Mouse (Mus musculus) neural tube, embryonic 15.5 days (tissue): ENCODE data around the gene Ddx24. TPM values are rescaled to one million over a fixed set of nuclear protein-coding genes. Genes with fewer than 3 reads are reported as not detected.

Source experiments
- ATAC-seq: fragments of 200-750 bp; cut with Nextera tagmentation; 2 replicates; pipeline ENCODE4 v1.8.0; 2017; ENCODE audit warnings: mild to moderate bottlenecking, moderate TSS enrichment, moderate library complexity; ENCODE audit not compliant: low FRiP score
- H3K27ac ChIP-seq: fragments of 300-500 bp; sonication (generic); replicated peaks from 2 replicates; pipeline ENCODE4 v1.5.1; 2015; ENCODE audit warnings: mild to moderate bottlenecking, inconsistent platforms
- H3K27me3 ChIP-seq: fragments of 300-500 bp; sonication (generic); replicated peaks from 2 replicates; pipeline ENCODE4 v1.6.1; 2015; ENCODE audit warnings: inconsistent platforms
- H3K36me3 ChIP-seq: fragments of 300-500 bp; sonication (generic); 2 replicates; pipeline ENCODE4 v1.6.1; 2015; ENCODE audit warnings: inconsistent platforms
- H3K4me1 ChIP-seq: fragments of 300-500 bp; sonication (generic); 2 replicates; pipeline ENCODE4 v1.6.1; 2015; ENCODE audit warnings: inconsistent platforms
- H3K4me2 ChIP-seq: fragments of 300-500 bp; sonication (generic); 2 replicates; pipeline ENCODE4 v1.6.1; 2015; ENCODE audit warnings: inconsistent platforms, mild to moderate bottlenecking, moderate library complexity
- H3K4me3 ChIP-seq: fragments of 300-500 bp; sonication (generic); replicated peaks from 2 replicates; pipeline ENCODE4 v1.5.1; 2015; ENCODE audit warnings: mild to moderate bottlenecking, inconsistent platforms
- H3K9ac ChIP-seq: fragments of 300-500 bp; sonication (generic); replicated peaks from 2 replicates; pipeline ENCODE4 v1.6.1; 2015; ENCODE audit warnings: mild to moderate bottlenecking, inconsistent platforms
- H3K9me3 ChIP-seq: fragments of 300-500 bp; sonication (generic); replicated peaks from 2 replicates; pipeline ENCODE4 v1.6.1; 2016; ENCODE audit warnings: inconsistent platforms
- WGBS: fragments of 180-500 bp; shearing (Covaris S2); methylation state at CpG from one replicate; pipeline ENCODE4 v1.1.7; 2015; ENCODE audit warnings: mixed read lengths; 5-methylcytosine and 5-hydroxymethylcytosine counted together
- polyA plus RNA-seq: library from polyadenylated mRNA; unstranded; fragments of >200 nt; fragmentation: Nextera tagmentation; extraction: Ambion mirVana; gene quantifications from 2 replicates; pipeline ENCODE4 v1.2.1, GENCODE M21; 2015

Gene Ddx24
- polyA plus RNA-seq, 1 experiment from 2014 or later, result 181 TPM

GRCm38 (mm10) chr12:103362336-103362735 lies 63.3 kb downstream of the Ddx24 start:
- ATAC-seq, result no peak
- Histone ChIP-seq H3K4me3 (no peak overlapping the region), H3K27ac (no peak overlapping the region), H3K36me3 (no peaks in the 10 kb centered on the region), H3K27me3 (no peaks in the 10 kb centered on the region), H3K9me3 (no peaks in the 10 kb centered on the region), H3K4me1 (no peaks in the 10 kb centered on the region), H3K9ac (no peak overlapping the region), H3K4me2 (no peak overlapping the region)
- 91% methylated on average over 3 of the region's 3 CpGs for WGBS

GRCm38 (mm10) chr12:103361539-103362307 lies 63.9 kb downstream of the Ddx24 start:
- Histone ChIP-seq H3K9me3 (no peaks in the 10 kb centered on the region), H3K27me3 (no peaks in the 10 kb centered on the region), H3K27ac (no peak overlapping the region), H3K4me1 (no peaks in the 10 kb centered on the region), H3K4me3 (no peak overlapping the region), H3K9ac (no peak overlapping the region), H3K36me3 (no peaks in the 10 kb centered on the region), H3K4me2 (no peak overlapping the region)
- no peak for ATAC-seq
- 88% methylated on average over 17 of the region's 17 CpGs for WGBS

GRCm38 (mm10) chr12:103360812-103361211 lies 64.8 kb downstream of the Ddx24 start:
- Histone ChIP-seq H3K27me3 (no peaks in the 10 kb centered on the region), H3K9me3 (no peaks in the 10 kb centered on the region), H3K4me2 (no peak overlapping the region), H3K27ac (no peak overlapping the region), H3K4me3 (no peak overlapping the region), H3K9ac (no peak overlapping the region), H3K36me3 (no peaks in the 10 kb centered on the region), H3K4me1 (no peaks in the 10 kb centered on the region)
- WGBS, result 80% methylated on average over 8 of the region's 8 CpGs
- no peak for ATAC-seq

- Histone ChIP-seq H3K9ac (no peak overlapping the region), H3K36me3 (no peaks in the 10 kb centered on the region), H3K4me2 (no peak overlapping the region), H3K4me1 (no peaks in the 10 kb centered on the region), H3K27ac (no peak overlapping the region), H3K4me3 (no peak overlapping the region), H3K9me3 (no peaks in the 10 kb centered on the region), H3K27me3 (no peaks in the 10 kb centered on the region)
- 63% methylated on average over 4 of the region's 4 CpGs for WGBS
- ATAC-seq, result no peak
Measured at GRCm38 (mm10) chr12:103358951-103359801, 66.5 kb downstream of the Ddx24 start.

GRCm38 (mm10) chr12:103358216-103358615 lies 67.4 kb downstream of the Ddx24 start:
- Histone ChIP-seq H3K4me1 (peaks cover 6% of the 10 kb centered on the region; the same call in 1 of the 2 replicates), H3K4me2 (no peak overlapping the region), H3K27ac (no peak overlapping the region), H3K9ac (no peak overlapping the region), H3K27me3 (no peaks in the 10 kb centered on the region), H3K9me3 (no peaks in the 10 kb centered on the region), H3K36me3 (no peaks in the 10 kb centered on the region), H3K4me3 (no peak overlapping the region)
- WGBS, result 74% methylated on average over 8 of the region's 8 CpGs
- no peak for ATAC-seq

Other genes starting within 250 kb of the Ddx24 start
- 2.0 and 3.2 TPM in 2 replicates for gene Prima1, start 183.7 kb downstream of the Ddx24 start, polyA plus RNA-seq
- gene Fam181a, start 114.9 kb downstream of the Ddx24 start, polyA plus RNA-seq, result 4.9 and 6.9 TPM in 2 replicates
- gene Asb2, start 69.8 kb downstream of the Ddx24 start, polyA plus RNA-seq, result 2.1 and 3.3 TPM in 2 replicates
- gene Otub2, start 37.1 kb downstream of the Ddx24 start, polyA plus RNA-seq, result 20.3 and 23.1 TPM in 2 replicates
- gene 9330161L09Rik, start 18.0 kb downstream of the Ddx24 start, polyA plus RNA-seq, result 0.36 and 1.1 TPM in 2 replicates
- 14.6 and 30.5 TPM in 2 replicates for gene Ifi27, start 8.4 kb upstream of the Ddx24 start, polyA plus RNA-seq
- 7.5 and 16.4 TPM in 2 replicates for gene Ifi27l2a, start 17.9 kb upstream of the Ddx24 start, polyA plus RNA-seq
- 0.88 TPM in 1 of 2 replicates, not detected in the other for gene Ifi27l2b, start 31.4 kb upstream of the Ddx24 start, polyA plus RNA-seq
- 2.8 and 3.2 TPM in 2 replicates for gene Ppp4r4, start 106.5 kb upstream of the Ddx24 start, polyA plus RNA-seq
- gene Serpina10, start 205.6 kb upstream of the Ddx24 start, polyA plus RNA-seq, result 0.04 and 0.24 TPM in 2 replicates
- gene Serpina6, start 231.4 kb upstream of the Ddx24 start, polyA plus RNA-seq, result 0.42 and 3.6 TPM in 2 replicates